Mouse (Mus musculus) forebrain, embryonic 11.5 days (tissue): Measurements from ENCODE around the gene Palld. TPM values are rescaled to one million over a fixed set of nuclear protein-coding genes. Genes with fewer than 3 reads are reported as not detected.

Experiments
- ATAC-seq: fragments of 200-750 bp; cut with Nextera tagmentation; replicated peaks from 2 replicates; pipeline ENCODE4 v1.8.0; 2017; ENCODE audit warnings: moderate TSS enrichment; ENCODE audit not compliant: low FRiP score
- DNase-seq: peaks from one replicate; pipeline ENCODE4 v3.0.0-alpha.2; 2017; ENCODE audit warnings: low spot score
- H3K27ac ChIP-seq: fragments of 300-500 bp; sonication (generic); 2 replicates; pipeline ENCODE4 v1.5.1; 2014; ENCODE audit warnings: low read depth, low read length
- H3K27me3 ChIP-seq: fragments of 300-500 bp; sonication (generic); 2 replicates; pipeline ENCODE4 v1.6.1; 2014; ENCODE audit warnings: mild to moderate bottlenecking, low read length, mixed read lengths; ENCODE audit not compliant: control insufficient read depth, insufficient read depth
- H3K36me3 ChIP-seq: fragments of 300-500 bp; sonication (generic); 2 replicates; pipeline ENCODE4 v1.6.1; 2014; ENCODE audit warnings: mild to moderate bottlenecking, low read length, moderate library complexity, mixed read lengths; ENCODE audit not compliant: control insufficient read depth, insufficient read depth
- H3K4me1 ChIP-seq: fragments of 300-500 bp; sonication (generic); replicated peaks from 2 replicates; pipeline ENCODE4 v1.6.1; 2014; ENCODE audit warnings: low read length, mixed read lengths; ENCODE audit not compliant: control insufficient read depth, insufficient read depth
- H3K4me2 ChIP-seq: fragments of 300-500 bp; sonication (generic); 2 replicates; pipeline ENCODE4 v1.6.1; 2014; ENCODE audit warnings: low read depth, mild to moderate bottlenecking, low read length, moderate library complexity, mixed read lengths; ENCODE audit not compliant: severe bottlenecking
- H3K4me3 ChIP-seq: fragments of 300-500 bp; sonication (generic); 2 replicates; pipeline ENCODE4 v1.5.1; 2014; ENCODE audit warnings: low read depth, low read length
- H3K9ac ChIP-seq: fragments of 300-500 bp; sonication (generic); 2 replicates; pipeline ENCODE4 v1.6.1; 2014; ENCODE audit warnings: low read length
- H3K9me3 ChIP-seq: fragments of 300-500 bp; sonication (generic); 2 replicates; pipeline ENCODE4 v1.6.1; 2016; ENCODE audit warnings: low read length, mixed read lengths; ENCODE audit not compliant: control insufficient read depth
- WGBS: fragments of 180-500 bp; shearing (Covaris S2); extraction: QIAGEN DNeasy Blood & Tissue Kit; methylation state at CpG from one replicate; pipeline ENCODE4 v1.1.7; 2014; 5-methylcytosine and 5-hydroxymethylcytosine counted together
- polyA plus RNA-seq: library from polyadenylated mRNA; unstranded; fragments of >200 nt; fragmentation: Nextera tagmentation; extraction: Ambion mirVana; gene quantifications from 2 replicates; pipeline ENCODE4 v1.2.1, GENCODE M21; 2014

The Palld gene
- polyA plus RNA-seq = 49.4 and 56.7 TPM in 2 replicates

GRCm38 (mm10) chr8:61902521-61902920, at the start of gene Palld:
TSS of gene Palld (minus strand) at chr8:61902690.
- WGBS = 90% methylated on average over 5 of the region's 5 CpGs
- Histone ChIP-seq H3K9me3 (no peaks in the 10 kb centered on the region), H3K4me1 (no peaks in the 10 kb centered on the region), H3K9ac (no peak within 1 kb of the TSS), H3K27me3 (no peaks in the 10 kb centered on the region), H3K4me3 (no peak within 1 kb of the TSS), H3K27ac (no peak within 1 kb of the TSS), H3K4me2 (no peak within 1 kb of the TSS), H3K36me3 (no peaks in the 10 kb centered on the region)
- no peak for ATAC-seq
- no peak for DNase-seq

GRCm38 (mm10) chr8:61937576-61937975, 35.1 kb upstream of the Palld start:
- 52% methylated on average over 2 of the region's 2 CpGs for WGBS
- ATAC-seq (peak; percentile 40; the same call in 1 of the 2 replicates), DNase-seq (no peak)
- no peak overlapping the region for H3K4me3 ChIP-seq
- peaks cover 3% of the 10 kb centered on the region; the same call in 1 of the 2 replicates for H3K4me1 ChIP-seq
- no peaks in the 10 kb centered on the region for H3K27me3 ChIP-seq
- no peaks in the 10 kb centered on the region for H3K9me3 ChIP-seq
- no peaks in the 10 kb centered on the region for H3K36me3 ChIP-seq
- no peak overlapping the region for H3K27ac ChIP-seq
- no peak overlapping the region for H3K4me2 ChIP-seq
- H3K9ac ChIP-seq = no peak overlapping the region

GRCm38 (mm10) chr8:61933243-61933642, 30.8 kb upstream of the Palld start:
- Histone ChIP-seq H3K36me3 (no peaks in the 10 kb centered on the region), H3K27ac (no peak overlapping the region), H3K27me3 (no peaks in the 10 kb centered on the region), H3K9ac (no peak overlapping the region), H3K4me2 (no peak overlapping the region), H3K4me3 (no peak overlapping the region), H3K9me3 (no peaks in the 10 kb centered on the region), H3K4me1 (peaks cover 3% of the 10 kb centered on the region; the same call in 1 of the 2 replicates)
- DNase-seq = no peak
- WGBS = 50% methylated on average over 2 of the region's 2 CpGs
- ATAC-seq = no peak

- Histone ChIP-seq H3K9ac (peak within 1 kb of the TSS; percentile 37; the same call in 1 of the 2 replicates), H3K27ac (no peak within 1 kb of the TSS), H3K9me3 (no peaks in the 10 kb centered on the region), H3K4me1 (no peaks in the 10 kb centered on the region), H3K27me3 (no peaks in the 10 kb centered on the region), H3K4me2 (peak within 1 kb of the TSS; percentile 63), H3K36me3 (no peaks in the 10 kb centered on the region), H3K4me3 (peak within 1 kb of the TSS; percentile 38)
- DNase-seq (peak; percentile 56), ATAC-seq (0 out of 2 replicates have a peak, but pooled peaks have one; percentile 49)
- WGBS = 14% methylated on average over 22 of the region's 22 CpGs
Measured at GRCm38 (mm10) chr8:61927777-61928494, 25.4 kb upstream of the Palld start, which contains the start of gene Ddx60. TSS of gene Ddx60 (plus strand) at chr8:61928087.

GRCm38 (mm10) chr8:61924518-61924917, 22.0 kb upstream of the Palld start:
- WGBS = 96% methylated on average over 1 of the region's 1 CpGs
- DNase-seq (no peak), ATAC-seq (no peak)
- Histone ChIP-seq H3K9ac (no peak overlapping the region), H3K4me3 (no peak overlapping the region), H3K4me1 (no peaks in the 10 kb centered on the region), H3K9me3 (no peaks in the 10 kb centered on the region), H3K27me3 (no peaks in the 10 kb centered on the region), H3K27ac (no peak overlapping the region), H3K36me3 (no peaks in the 10 kb centered on the region), H3K4me2 (no peak overlapping the region)

GRCm38 (mm10) chr8:61921454-61922054, 19.1 kb upstream of the Palld start:
- H3K27me3 ChIP-seq = no peaks in the 10 kb centered on the region
- no peaks in the 10 kb centered on the region for H3K36me3 ChIP-seq
- H3K9me3 ChIP-seq = no peaks in the 10 kb centered on the region
- H3K4me1 ChIP-seq = no peaks in the 10 kb centered on the region
- H3K27ac ChIP-seq = no peak overlapping the region
- whole genome bisulfite sequencing = 82% methylated on average over 10 of the region's 10 CpGs
- no peak for ATAC-seq
- H3K4me2 ChIP-seq = no peak overlapping the region
- H3K4me3 ChIP-seq = no peak overlapping the region
- no peak overlapping the region for H3K9ac ChIP-seq
- no peak for DNase-seq

GRCm38 (mm10) chr8:61920389-61920788, 17.9 kb upstream of the Palld start:
- Histone ChIP-seq H3K9me3 (no peaks in the 10 kb centered on the region), H3K27ac (no peak overlapping the region), H3K36me3 (no peaks in the 10 kb centered on the region), H3K4me1 (no peaks in the 10 kb centered on the region), H3K4me3 (no peak overlapping the region), H3K4me2 (no peak overlapping the region), H3K9ac (no peak overlapping the region), H3K27me3 (no peaks in the 10 kb centered on the region)
- 87% methylated on average over 7 of the region's 7 CpGs for WGBS
- DNase-seq (no peak), ATAC-seq (no peak)

GRCm38 (mm10) chr8:61919145-61919788, 16.8 kb upstream of the Palld start:
- Histone ChIP-seq H3K4me3 (no peak overlapping the region), H3K4me1 (no peaks in the 10 kb centered on the region), H3K9ac (no peak overlapping the region), H3K27me3 (no peaks in the 10 kb centered on the region), H3K9me3 (no peaks in the 10 kb centered on the region), H3K36me3 (no peaks in the 10 kb centered on the region), H3K4me2 (no peak overlapping the region), H3K27ac (no peak overlapping the region)
- DNase-seq (no peak), ATAC-seq (no peak)
- WGBS = 91% methylated on average over 2 of the region's 2 CpGs
